Mouse (Mus musculus) kidney, adult 2 months (tissue): ENCODE results near the gene Hba-a2.

ENCODE experiments used
- CTCF ChIP-seq: fragments of 200-500 bp; conservative IDR thresholded peaks from 2 replicates; pipeline ENCODE4 v1.5.1; 2011; ENCODE audit warnings: low read depth, mild to moderate bottlenecking, control low read depth, low read length, moderate library complexity, mixed read lengths; ENCODE audit not compliant: insufficient read depth, insufficient read length
- POLR2A ChIP-seq: fragments of 200-500 bp; IDR thresholded peaks from one replicate; pipeline ENCODE4 v1.6.1; 2011; ENCODE audit warnings: low read depth, low read length, control low read depth

DNA sequence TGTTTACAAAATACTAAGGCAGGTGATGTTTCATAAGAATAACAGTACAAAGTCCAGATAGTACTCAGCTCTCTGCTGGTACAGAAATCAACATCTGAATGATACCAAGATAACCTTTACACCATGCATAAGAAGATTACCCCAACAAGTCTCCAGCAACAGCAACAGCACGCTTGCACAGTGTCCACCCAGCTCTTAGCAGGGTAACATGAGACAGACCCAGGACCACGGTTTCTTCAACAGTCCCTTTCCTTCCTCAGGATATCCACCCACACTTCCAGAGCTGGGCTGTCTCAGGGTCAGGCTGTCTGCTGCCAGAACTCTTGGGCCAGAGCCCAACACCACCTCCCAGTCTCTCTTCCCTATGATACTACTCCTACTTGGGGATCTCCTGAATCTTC is 42.8 kb downstream of the Hba-a2 start:
- TF ChIP-seq CTCF: no peak
- no peak for TF ChIP-seq POLR2A
